Mouse (Mus musculus) MEL (cell line): ENCODE data around the gene Mgl2. TPM values are rescaled to one million over a fixed set of nuclear protein-coding genes. Genes with fewer than 3 reads are reported as not detected.
"Not testable (repeated sequence)": the region's sequence is repeated elsewhere in the genome, so short reads cannot be mapped to it uniquely, and the experiment has no call there.

ENCODE experiments used
- DNase-seq: peaks from one replicate; pipeline ENCODE4 v3.0.0; 2011; ENCODE audit warnings: low read depth, low spot score
- H3K27ac ChIP-seq: 2 replicates; pipeline ENCODE4 v1.5.1; 2012; ENCODE audit warnings: low read depth, mild to moderate bottlenecking, control low read depth, low read length, moderate library complexity; ENCODE audit not compliant: control insufficient read depth
- H3K27me3 ChIP-seq, 2 experiments: fragments of 150-350 bp in 1 of 2; sonication (generic) in 1 of 2; 2 replicates each; pipeline ENCODE4 v1.6.1; 2012; ENCODE audit warnings: low read length in 2 of 2, mild to moderate bottlenecking in 2 of 2, improper control_type of control experiment in 1 of 2, moderate library complexity in 1 of 2; ENCODE audit not compliant: insufficient read depth in 2 of 2, control insufficient read depth in 1 of 2
- H3K36me3 ChIP-seq, 2 experiments: 2 replicates each; pipeline ENCODE4 v1.6.1; 2012 to 2014; ENCODE audit warnings: low read length in 2 of 2, improper control_type of control experiment in 1 of 2, inconsistent platforms in 1 of 2, mild to moderate bottlenecking in 1 of 2; ENCODE audit not compliant: insufficient read depth in 2 of 2, control insufficient read depth in 1 of 2
- H3K4me1 ChIP-seq, 2 experiments: fragments of 150-350 bp in 1 of 2; sonication (generic) in 1 of 2; 2 replicates each; pipeline ENCODE4 v1.6.1; 2012; ENCODE audit warnings: low read length in 2 of 2, improper control_type of control experiment in 1 of 2, mild to moderate bottlenecking in 1 of 2; ENCODE audit not compliant: insufficient read depth in 2 of 2, control insufficient read depth in 1 of 2
- H3K4me3 ChIP-seq, 2 experiments: fragments of 150-350 bp in 1 of 2; sonication (generic) in 1 of 2; 2 replicates each; pipeline ENCODE4 v1.5.1; 2012; ENCODE audit warnings: low read depth in 2 of 2, low read length in 2 of 2, mild to moderate bottlenecking in 2 of 2, moderate library complexity in 2 of 2, control low read depth in 1 of 2, improper control_type of control experiment in 1 of 2; ENCODE audit not compliant: control insufficient read depth in 1 of 2, insufficient read depth in 1 of 2
- H3K79me2 ChIP-seq: 2 replicates; pipeline ENCODE4 v1.6.1; 2012; ENCODE audit warnings: mild to moderate bottlenecking, low read length, moderate library complexity; ENCODE audit not compliant: control insufficient read depth, poor library complexity, insufficient read depth
- H3K9ac ChIP-seq: 2 replicates; pipeline ENCODE4 v1.6.1; 2012; ENCODE audit warnings: low read depth, mild to moderate bottlenecking, control low read depth, low read length, moderate library complexity; ENCODE audit not compliant: control insufficient read depth, poor library complexity, severe bottlenecking
- H3K9me3 ChIP-seq: fragments of 150-350 bp; sonication (generic); replicated peaks from 2 replicates; pipeline ENCODE4 v1.6.1; 2012; ENCODE audit warnings: mild to moderate bottlenecking, low read length, improper control_type of control experiment, moderate library complexity; ENCODE audit not compliant: insufficient read depth
- BHLHE40 ChIP-seq: IDR thresholded peaks from 2 replicates; pipeline ENCODE4 v1.6.1; 2012; ENCODE audit warnings: low read depth, mild to moderate bottlenecking, inconsistent platforms, low read length, improper control_type of control experiment, borderline replicate concordance
- CHD1 ChIP-seq: IDR thresholded peaks from 2 replicates; pipeline ENCODE4 v1.6.1; 2012; ENCODE audit warnings: low read depth, mild to moderate bottlenecking, inconsistent platforms, low read length, improper control_type of control experiment
- CTCF ChIP-seq, 3 experiments: IDR thresholded peaks in 2 of 3; conservative IDR thresholded peaks in 1 of 3; 2 replicates each; pipeline ENCODE4 v1.5.1; 2011 to 2012; ENCODE audit warnings: low read length in 3 of 3, low read depth in 2 of 3, mild to moderate bottlenecking in 2 of 3, improper control_type of control experiment in 1 of 3, inconsistent platforms in 1 of 3, mixed read lengths in 1 of 3, moderate library complexity in 1 of 3; ENCODE audit not compliant: control insufficient read depth in 1 of 3, insufficient read depth in 1 of 3, poor library complexity in 1 of 3, severe bottlenecking in 1 of 3
- ETS1 ChIP-seq: IDR thresholded peaks from 2 replicates; pipeline ENCODE4 v1.6.1; 2012; ENCODE audit warnings: low read depth, mild to moderate bottlenecking, inconsistent platforms, low read length, improper control_type of control experiment, moderate library complexity
- MAFK ChIP-seq: IDR thresholded peaks from 2 replicates; pipeline ENCODE4 v1.6.1; 2011; ENCODE audit warnings: low read depth, mild to moderate bottlenecking, low read length, improper control_type of control experiment, borderline replicate concordance
- MYB ChIP-seq: IDR thresholded peaks from 2 replicates; pipeline ENCODE4 v1.6.1; 2011; ENCODE audit warnings: mild to moderate bottlenecking, low read depth, low read length, improper control_type of control experiment
- NELFE ChIP-seq: IDR thresholded peaks from 2 replicates; pipeline ENCODE4 v1.6.1; 2011; ENCODE audit warnings: low read depth, low read length, improper control_type of control experiment
- POLR2AphosphoS2 ChIP-seq: IDR thresholded peaks from 2 replicates; pipeline ENCODE4 v1.6.1; 2011; ENCODE audit warnings: low read length, improper control_type of control experiment
- POLR2AphosphoS5 ChIP-seq: IDR thresholded peaks from 2 replicates; pipeline ENCODE4 v1.6.1; 2012; ENCODE audit warnings: low read depth, borderline replicate concordance, mild to moderate bottlenecking, inconsistent platforms, low read length, moderate library complexity, mixed read lengths
- RAD21 ChIP-seq: IDR thresholded peaks from 2 replicates; pipeline ENCODE4 v1.6.1; 2011; ENCODE audit warnings: mild to moderate bottlenecking, low read depth, low read length, improper control_type of control experiment
- RCOR1 ChIP-seq: IDR thresholded peaks from 2 replicates; pipeline ENCODE4 v1.6.1; 2012; ENCODE audit warnings: low read depth, mild to moderate bottlenecking, inconsistent platforms, low read length, improper control_type of control experiment
- SIN3A ChIP-seq: IDR thresholded peaks from 2 replicates; pipeline ENCODE4 v1.6.1; 2012; ENCODE audit warnings: low read length, improper control_type of control experiment, inconsistent platforms
- TAL1 ChIP-seq: IDR thresholded peaks from 2 replicates; pipeline ENCODE4 v1.6.1; 2012; ENCODE audit warnings: mild to moderate bottlenecking, inconsistent platforms, low read length, moderate library complexity, mixed read lengths
- TBP ChIP-seq: IDR thresholded peaks from 2 replicates; pipeline ENCODE4 v1.8.0; 2011; ENCODE audit warnings: low read depth, low read length, improper control_type of control experiment
- USF1 ChIP-seq: IDR thresholded peaks from 2 replicates; pipeline ENCODE4 v1.6.1; 2014; ENCODE audit warnings: low read depth, mild to moderate bottlenecking, inconsistent platforms, low read length, improper control_type of control experiment, moderate library complexity
- ZC3H11A ChIP-seq: IDR thresholded peaks from 2 replicates; pipeline ENCODE4 v1.6.1; 2012; ENCODE audit warnings: low read depth, mild to moderate bottlenecking, inconsistent platforms, low read length, improper control_type of control experiment
- ZKSCAN1 ChIP-seq: IDR thresholded peaks from 2 replicates; pipeline ENCODE4 v1.6.1; 2012; ENCODE audit warnings: low read depth, mild to moderate bottlenecking, inconsistent platforms, low read length, improper control_type of control experiment, moderate library complexity
- ZMIZ1 ChIP-seq: IDR thresholded peaks from 2 replicates; pipeline ENCODE4 v1.6.1; 2012; ENCODE audit warnings: low read depth, mild to moderate bottlenecking, inconsistent platforms, low read length, improper control_type of control experiment, moderate library complexity
- ZNF384 ChIP-seq: IDR thresholded peaks from 2 replicates; pipeline ENCODE4 v1.6.1; 2012; ENCODE audit warnings: low read depth, mild to moderate bottlenecking, inconsistent platforms, low read length, improper control_type of control experiment
- polyA plus RNA-seq, 2 experiments: library from polyadenylated mRNA; stranded (reverse) in 1 of 2; unstranded in 1 of 2; fragments of >175 nt in 1 of 2; fragments of >200 nt in 1 of 2; gene quantifications; 2 replicates each; pipeline versions ENCODE4 v1.2.1 to v1.2.4; 2012; ENCODE audit warnings: low replicate concordance in 2 of 2, low read depth in 1 of 2; ENCODE audit not compliant: insufficient read length in 2 of 2, insufficient read depth in 1 of 2, missing spikeins in 1 of 2
- total RNA-seq: library from RNA; depleted of rRNA; stranded (reverse); fragments of 300-350 nt; gene quantifications from 2 replicates; pipeline ENCODE4 v1.2.3, GENCODE M21; 2012

Gene Mgl2
- total and polyA plus RNA-seq, 3 experiments = 0.06 to 0.12 TPM; not detected in 1

DNA sequence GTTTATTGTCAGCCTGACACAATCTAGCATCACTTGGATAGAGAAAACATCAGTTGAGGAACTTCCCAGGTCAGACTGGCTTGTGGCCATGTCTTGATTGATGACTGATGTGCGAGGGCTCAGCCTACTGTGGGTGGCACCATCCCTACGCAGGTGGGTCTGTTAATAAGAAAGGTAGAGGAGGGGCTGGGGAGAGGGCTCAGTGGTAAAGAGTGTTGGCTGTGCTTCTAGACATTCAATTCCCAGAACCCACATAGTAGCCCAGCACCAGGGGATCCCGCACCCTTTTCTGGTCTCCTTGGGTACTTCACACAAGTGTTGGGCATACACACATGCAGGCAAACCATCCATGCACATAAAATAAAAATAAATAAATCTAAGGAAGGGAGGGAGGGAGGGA lies 14.2 kb upstream of the Mgl2 start:
- Histone ChIP-seq H3K79me2 (no peaks in the 10 kb centered on the region), H3K9ac (no peak overlapping the region), H3K9me3 (no peaks in the 10 kb centered on the region), H3K27ac (no peak overlapping the region), H3K4me3 (no peak overlapping the region), H3K27me3 (peaks cover 2% of the 10 kb centered on the region in 2 experiments; a peak in 2 of 4 replicates), H3K36me3 (no peaks in the 10 kb centered on the region), H3K4me1 (no peaks in the 10 kb centered on the region)
- DNase-seq = no peak
- TF ChIP-seq ZKSCAN1 (no peak), RAD21 (no peak), TBP (no peak), USF1 (no peak), BHLHE40 (no peak), SIN3A (no peak), CTCF (IDR thresholded peaks at IDR 0.05 in 2 of 3, conservative IDR thresholded peaks at IDR 0.05 in 1 of 3; ENCODE audit: control insufficient read depth in 1 of 3, insufficient read depth in 1 of 3, low read depth in 2 of 3, low read length in 3 of 3, poor library complexity in 1 of 3, severe bottlenecking in 1 of 3) (no peak)

DNA sequence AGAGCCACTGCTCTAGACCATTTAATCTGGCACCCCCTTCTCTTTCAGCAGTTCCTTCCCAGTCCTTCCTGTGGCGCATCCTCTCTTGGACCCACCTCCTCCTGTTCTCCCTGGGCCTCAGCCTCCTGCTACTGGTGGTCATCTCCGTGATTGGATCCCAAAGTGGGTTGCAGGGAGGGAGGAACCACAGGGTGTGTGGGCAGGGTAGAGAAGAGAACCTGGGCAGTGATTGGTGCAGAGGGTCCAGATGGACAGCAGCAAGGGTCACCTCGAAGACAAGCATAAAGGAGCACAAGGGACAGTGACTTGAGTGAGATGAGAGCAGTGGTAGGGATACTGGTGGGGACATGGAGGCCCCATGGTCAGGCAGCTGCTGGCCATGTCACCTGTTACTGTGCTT lies 4.9 kb downstream of the Mgl2 start:
- not testable (repeated sequence) for H3K9me3 ChIP-seq, H3K9ac ChIP-seq, H3K27me3 ChIP-seq, H3K36me3 ChIP-seq, H3K4me1 ChIP-seq, H3K27ac ChIP-seq, H3K4me3 ChIP-seq, DNase-seq, H3K79me2 ChIP-seq

DNA sequence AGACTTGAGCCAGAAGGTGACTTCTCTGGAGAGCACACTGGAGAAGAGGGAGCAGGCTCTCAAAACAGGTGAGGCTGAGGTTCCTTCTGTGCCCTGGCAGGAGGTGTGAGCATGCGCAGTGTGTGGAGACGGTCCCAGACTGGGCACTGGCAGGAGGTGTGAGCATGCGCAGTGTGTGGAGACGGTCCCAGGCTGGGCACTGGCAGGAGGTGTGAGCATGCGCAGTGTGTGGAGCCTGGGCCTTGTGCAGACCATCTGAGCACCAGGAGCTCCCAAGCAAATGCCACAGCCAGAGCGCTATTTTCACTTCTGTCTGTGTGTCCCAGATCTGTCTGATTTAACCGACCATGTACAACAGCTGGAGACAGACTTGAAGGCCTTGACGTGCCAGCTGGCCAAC lies 5.8 kb downstream of the Mgl2 start:
- not testable (repeated sequence) for H3K27ac ChIP-seq, H3K4me3 ChIP-seq, H3K9me3 ChIP-seq, H3K4me1 ChIP-seq, H3K79me2 ChIP-seq, H3K9ac ChIP-seq, H3K36me3 ChIP-seq, DNase-seq, H3K27me3 ChIP-seq

DNA sequence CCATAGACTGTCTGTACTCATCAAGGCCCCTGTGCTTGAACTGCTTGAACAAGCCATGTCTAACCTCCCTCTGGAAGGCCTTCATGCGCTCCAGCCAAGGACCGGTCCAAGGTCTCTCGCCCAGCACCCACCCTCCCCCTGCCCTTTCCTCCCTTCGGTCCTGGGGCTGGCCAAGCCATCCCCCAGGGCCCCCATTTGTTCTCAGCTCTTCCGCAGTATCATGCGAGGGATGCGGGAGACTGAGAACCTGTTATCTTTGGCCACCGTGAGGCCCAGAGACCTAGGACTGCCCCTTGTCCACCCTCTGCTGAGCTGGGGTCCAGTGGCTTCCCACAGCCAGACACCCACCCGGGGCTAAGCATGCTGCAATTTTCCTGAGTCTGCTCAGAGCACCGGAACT lies 9.0 kb downstream of the Mgl2 start:
- Histone ChIP-seq H3K36me3 (no peaks in the 10 kb centered on the region), H3K9me3 (no peaks in the 10 kb centered on the region), H3K4me3 (no peak overlapping the region), H3K27ac (no peak overlapping the region), H3K27me3 (peaks cover 0 to 1% of the 10 kb centered on the region in 2 experiments; a peak in 2 of 4 replicates), H3K9ac (no peak overlapping the region), H3K4me1 (no peaks in the 10 kb centered on the region), H3K79me2 (no peaks in the 10 kb centered on the region)
- TF ChIP-seq ZMIZ1 (no peak), BHLHE40 (no peak), NELFE (no peak), MYB (no peak), ETS1 (no peak), TAL1 (no peak), SIN3A (no peak), CHD1 (no peak), RCOR1 (no peak), RAD21 (no peak), CTCF (IDR thresholded peaks at IDR 0.05 in 2 of 3, conservative IDR thresholded peaks at IDR 0.05 in 1 of 3; ENCODE audit: control insufficient read depth in 1 of 3, insufficient read depth in 1 of 3, low read depth in 2 of 3, low read length in 3 of 3, poor library complexity in 1 of 3, severe bottlenecking in 1 of 3) (no peak), POLR2AphosphoS5 (no peak), ZKSCAN1 (no peak), POLR2AphosphoS2 (no peak), MAFK (no peak), ZC3H11A (no peak), ZNF384 (no peak), USF1 (no peak)
- no peak for DNase-seq
